ENCODE assay signal across 10 mouse cellular contexts in the genomic region with DNA sequence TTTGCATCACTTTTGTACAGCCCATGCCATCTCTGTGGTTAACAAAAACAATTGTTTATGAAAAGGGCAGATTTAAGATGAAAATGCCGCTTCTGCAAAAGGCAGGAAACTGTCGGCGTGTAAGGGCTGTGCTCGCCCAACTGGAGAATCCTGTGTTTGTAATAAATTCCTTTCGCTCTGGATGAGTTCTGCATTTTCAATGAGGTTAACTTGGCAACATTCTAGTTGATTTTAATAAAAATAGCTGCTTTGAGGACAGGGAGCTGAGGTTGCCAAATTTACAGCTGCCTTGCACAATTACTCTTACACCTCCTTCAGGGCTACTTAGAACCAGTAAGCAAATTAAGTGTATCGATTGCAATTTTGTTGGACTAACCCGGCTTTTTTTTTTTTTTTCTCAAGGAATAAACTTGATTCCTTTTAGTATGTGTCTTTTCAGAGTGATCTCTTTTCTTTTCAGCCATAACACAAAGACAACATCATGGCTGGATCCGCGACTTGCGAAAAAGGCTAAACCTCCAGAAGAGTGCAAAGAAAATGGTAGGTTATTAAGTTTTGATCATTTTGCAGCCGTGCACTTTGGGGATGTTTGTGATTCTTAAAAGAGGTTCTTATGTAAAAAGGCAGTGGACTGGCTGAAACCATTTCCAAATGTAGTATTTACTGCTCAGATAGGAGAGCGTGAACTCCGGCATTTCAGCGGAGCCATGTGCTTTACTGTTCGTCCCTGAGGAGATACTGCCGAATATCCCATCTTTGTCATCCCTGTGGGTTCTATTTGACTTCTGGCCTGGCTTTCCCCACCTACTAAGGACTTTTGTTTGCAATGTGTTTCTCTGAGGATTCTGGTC.
A peak's percentile ranks its signal among the peaks of the same experiment; 100 is the strongest.
DNase-seq lines count a peak whose midpoint lies in the region; ATAC-seq and TF ChIP-seq lines count a peak whose summit lies in the region.
"Had no signal": no experiment of that assay in that cellular context is flagged by ENCODE, and none has a peak within 500 bp of the region (broad histone marks: within the 10 kb centered on the region; RNA-seq: fewer than 3 reads in every experiment).

No protein-coding gene starts in this region.

- peak; percentile 75 for ATAC-seq in neural tube, embryonic 13.5 days (ENCODE audit: low read depth)
- ATAC-seq: Patski had no signal

- 33% methylated on average over 16 of the region's 16 CpGs for WGBS in neural tube, embryonic 13.5 days
- WGBS in heart, adult 2 months: 74% methylated on average over 16 of the region's 16 CpGs

- peak overlapping the region; percentile 47 for H3K4me2 ChIP-seq in neural tube, embryonic 13.5 days
- H3K4me2 ChIP-seq: limb, embryonic 13.5 days had no signal

- no peak for TF ChIP-seq CTCF in left cerebral cortex, adult 2 months (IDR thresholded peaks at IDR 0.05)
- no peak for TF ChIP-seq CTCF in heart, adult 2 months (IDR thresholded peaks at IDR 0.05)

- intact Hi-C loops in left cerebral cortex, adult 2 months (cut with DNase I): loop anchor here (5.0 to 10.0 kb wide), 2 partner anchors 74 to 703 kb away; no protein-coding TSS in a partner anchor
- intact Hi-C loops in heart, adult 2 months (cut with DNase I): no loop called here

- H3K27me3 ChIP-seq in neural tube, embryonic 13.5 days: no peaks in the 10 kb centered on the region
- H3K27me3 ChIP-seq in heart, adult 2 months (ENCODE audit: control insufficient read depth, insufficient read depth, low read length): no peaks in the 10 kb centered on the region
- H3K27me3 ChIP-seq: limb, embryonic 13.5 days had no signal

- peak; percentile 29 for DNase-seq in cerebellum, adult 9-10 months
- no peak for DNase-seq in cerebellum, adult 11-12 months
- DNase-seq in left cerebral cortex, adult 2 months (ENCODE audit: extremely low spot score in 1 of 2, low spot score in 2 of 2): no peak
- no peak for DNase-seq in left cerebral cortex, adult 8-10 months (ENCODE audit: low spot score in 2 of 2)
- DNase-seq in layer of hippocampus, adult 9-11 months: peak; percentile 20
- DNase-seq in heart, adult 2 months: no peak
- no peak for DNase-seq in urinary bladder, postnatal 36 days (ENCODE audit: low spot score in 2 of 2)

- H3K9me3 ChIP-seq in neural tube, embryonic 13.5 days: no peaks in the 10 kb centered on the region
- H3K9me3 ChIP-seq: limb, embryonic 13.5 days had no signal

- H3K4me1 ChIP-seq in neural tube, embryonic 13.5 days (replicated peaks): peaks cover 44% of the 10 kb centered on the region
- no peaks in the 10 kb centered on the region for H3K4me1 ChIP-seq in heart, adult 2 months (ENCODE audit: control insufficient read depth, insufficient read depth, low read length)
- H3K4me1 ChIP-seq: limb, embryonic 13.5 days had no signal

- H3K4me3 ChIP-seq in left cerebral cortex, adult 2 months: peak overlapping the region; percentile 36
- H3K4me3 ChIP-seq in neural tube, embryonic 13.5 days: peak overlapping the region; percentile 30
- no peak overlapping the region for H3K4me3 ChIP-seq in heart, adult 2 months
- H3K4me3 ChIP-seq: limb, embryonic 13.5 days had no signal

- no peak for TF ChIP-seq EP300 in heart, adult 2 months (IDR thresholded peaks at IDR 0.05; ENCODE audit: insufficient read depth, low read depth, low read length)

- H3K9ac ChIP-seq in neural tube, embryonic 13.5 days: peak overlapping the region; percentile 18; the same call in 1 of the 2 replicates
- no peak overlapping the region for H3K9ac ChIP-seq in heart, adult 2 months (ENCODE audit: low read depth, low read length)
- H3K9ac ChIP-seq: limb, embryonic 13.5 days had no signal

- H3K36me3 ChIP-seq in neural tube, embryonic 13.5 days: no peaks in the 10 kb centered on the region
- H3K36me3 ChIP-seq in heart, adult 2 months (ENCODE audit: control insufficient read depth, insufficient read depth, low read length): no peaks in the 10 kb centered on the region
- H3K36me3 ChIP-seq: limb, embryonic 13.5 days had no signal

- no peaks in the 10 kb centered on the region for H3K79me2 ChIP-seq in heart, adult 2 months (replicated peaks; ENCODE audit: control insufficient read depth, insufficient read depth, low read length)

- no peak for TF ChIP-seq POLR2A in heart, adult 2 months (IDR thresholded peaks at IDR 0.05; ENCODE audit: insufficient read depth, low read depth, low read length)

- H3K27ac ChIP-seq in left cerebral cortex, adult 2 months: peak overlapping the region; percentile 84
- peak overlapping the region; percentile 75 for H3K27ac ChIP-seq in neural tube, embryonic 13.5 days (replicated peaks)
- H3K27ac ChIP-seq in heart, adult 2 months: no peak overlapping the region
- H3K27ac ChIP-seq: limb, embryonic 13.5 days had no signal

Comparison
In these comparisons a context has a peak if more than half of its experiments do, and no peak if none do; other contexts are left out.
1. DNase-seq: peak in cerebellum, adult 9-10 months (single experiment) and layer of hippocampus, adult 9-11 months (single experiment); none in cerebellum, adult 11-12 months (single experiment), left cerebral cortex, adult 2 months (0 of 2), left cerebral cortex, adult 8-10 months (0 of 2), heart, adult 2 months (0 of 2) and urinary bladder, postnatal 36 days (0 of 2).